Mouse (Mus musculus): ENCODE data around the gene Dpep1.
"Not testable (repeated sequence)": the region's sequence is repeated elsewhere in the genome, so short reads cannot be mapped to it uniquely, and the experiment has no call there.

Dpep1 gene

DNA sequence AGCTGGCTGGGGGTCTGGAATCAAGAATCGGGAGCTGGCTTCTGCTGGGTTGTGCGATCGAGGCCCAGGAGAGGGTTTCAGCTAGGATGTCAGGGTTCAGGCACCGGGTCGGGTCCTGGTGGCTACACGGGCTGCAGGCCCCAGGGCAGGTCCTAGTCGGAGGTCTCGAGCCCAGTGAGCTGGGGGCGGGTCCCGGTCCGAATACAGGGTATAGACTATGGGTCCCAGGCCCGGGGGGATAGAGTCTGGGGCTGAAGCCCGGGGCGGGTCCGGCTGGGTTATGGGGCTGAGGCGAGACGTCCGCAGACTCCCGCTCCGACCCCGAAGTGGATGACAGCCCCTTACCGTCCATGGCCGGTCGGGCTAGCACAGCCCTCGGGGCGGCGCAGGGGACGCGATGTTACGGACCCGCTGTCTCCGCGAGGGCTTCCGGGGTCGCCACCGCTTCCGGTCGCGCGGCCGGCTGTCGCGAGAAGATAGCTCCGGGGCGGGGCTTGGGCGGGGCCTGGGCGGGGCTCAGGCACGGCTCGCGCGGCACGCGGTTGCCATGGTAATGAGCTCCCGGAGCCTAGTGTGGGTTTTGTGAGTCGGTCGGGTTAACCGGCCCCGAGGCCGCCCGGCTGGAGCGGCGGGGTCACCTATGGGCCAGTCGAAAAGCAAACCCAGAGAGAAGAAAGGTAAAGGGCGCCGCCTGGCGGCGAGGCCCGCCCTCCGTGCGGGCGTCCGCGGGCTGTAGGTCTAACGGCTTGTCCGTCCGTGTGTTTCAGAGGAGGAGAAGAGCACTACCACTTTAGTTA, 26.5 kb downstream of the Dpep1 start, which contains the start of the genes Chmp1a and Spata33:
Gene Chmp1a (minus strand): TSS at position 443 of the 797 bp plus-strand sequence.
Gene Spata33 (plus strand): TSS at position 512 of the 797 bp plus-strand sequence.
- peak; percentile 98 for DNase-seq (ENCODE audit: low read depth, low spot score)

DNA sequence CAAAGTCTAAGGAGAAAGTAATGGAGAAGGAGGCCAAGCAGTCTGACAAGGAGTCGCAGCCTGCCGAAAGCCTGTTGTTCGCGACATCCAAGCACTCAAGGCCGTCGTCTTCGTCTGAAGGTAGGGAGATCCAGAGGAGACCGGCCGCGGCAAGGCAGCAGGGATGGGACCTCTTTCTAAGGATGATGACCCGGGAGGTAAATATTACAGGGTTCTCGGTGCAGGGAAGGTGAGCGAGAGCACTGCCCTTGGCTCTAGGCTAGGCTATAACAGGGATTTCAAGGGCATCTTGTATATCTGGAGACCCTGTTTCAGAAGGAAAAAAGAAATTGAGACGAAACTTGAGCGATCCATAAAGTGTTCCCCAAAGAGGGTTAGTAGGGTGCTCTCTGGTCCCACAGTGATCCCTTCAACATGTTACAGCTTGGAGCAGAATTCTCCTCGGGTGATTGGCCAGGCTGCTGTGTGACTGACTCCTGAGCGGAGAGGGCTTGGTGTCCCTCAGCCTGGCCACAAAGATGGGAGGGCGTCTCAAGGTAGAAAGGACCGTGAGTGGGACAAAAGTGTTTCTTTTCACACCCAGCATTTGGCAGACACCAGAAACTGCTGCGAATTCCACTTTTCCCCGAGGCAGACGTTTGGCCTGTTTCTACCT, 27.2 kb downstream of the Dpep1 start:
- DNase-seq (ENCODE audit: low read depth, low spot score), result no peak

DNA sequence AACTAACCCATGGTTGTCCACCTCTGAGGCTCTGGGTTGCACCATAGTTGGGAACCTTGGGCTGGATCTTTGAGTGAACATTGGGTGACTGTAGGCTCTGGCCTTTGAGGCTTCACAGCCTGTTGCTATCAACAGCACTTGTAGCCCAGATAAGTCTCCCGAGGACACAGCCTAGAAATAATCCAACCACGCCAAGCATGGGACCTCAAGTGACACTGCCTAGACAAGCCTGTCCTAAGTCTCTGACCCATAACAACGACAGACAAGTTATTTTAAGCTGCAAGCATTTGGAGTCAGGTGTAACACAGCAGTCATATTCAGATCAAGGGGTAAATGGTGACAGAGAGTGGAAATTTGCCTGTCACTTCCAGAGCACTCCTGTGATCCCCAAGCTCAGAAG, 29.4 kb downstream of the Dpep1 start:
- no peak for DNase-seq (ENCODE audit: low read depth, low spot score)

DNA sequence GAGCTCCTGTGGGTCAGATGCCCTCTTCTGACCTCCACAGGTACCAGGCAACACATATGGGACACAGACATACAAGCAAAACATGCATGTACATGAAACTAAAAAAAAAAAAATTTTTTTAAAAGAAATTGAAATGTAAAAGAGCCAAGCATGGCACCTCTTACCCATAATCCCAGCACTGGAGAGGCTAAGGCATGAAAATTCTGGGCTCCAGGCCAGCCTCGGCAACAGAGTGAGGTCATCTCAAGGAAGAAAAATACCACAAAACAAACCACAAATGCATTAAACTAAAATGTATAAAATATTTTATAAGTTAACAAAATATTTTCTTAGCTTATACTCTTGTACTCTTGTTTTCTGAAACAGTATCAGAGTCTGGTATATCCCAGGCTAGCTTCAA, 34.9 kb downstream of the Dpep1 start:
- no peak for DNase-seq (ENCODE audit: low read depth, low spot score)

DNA sequence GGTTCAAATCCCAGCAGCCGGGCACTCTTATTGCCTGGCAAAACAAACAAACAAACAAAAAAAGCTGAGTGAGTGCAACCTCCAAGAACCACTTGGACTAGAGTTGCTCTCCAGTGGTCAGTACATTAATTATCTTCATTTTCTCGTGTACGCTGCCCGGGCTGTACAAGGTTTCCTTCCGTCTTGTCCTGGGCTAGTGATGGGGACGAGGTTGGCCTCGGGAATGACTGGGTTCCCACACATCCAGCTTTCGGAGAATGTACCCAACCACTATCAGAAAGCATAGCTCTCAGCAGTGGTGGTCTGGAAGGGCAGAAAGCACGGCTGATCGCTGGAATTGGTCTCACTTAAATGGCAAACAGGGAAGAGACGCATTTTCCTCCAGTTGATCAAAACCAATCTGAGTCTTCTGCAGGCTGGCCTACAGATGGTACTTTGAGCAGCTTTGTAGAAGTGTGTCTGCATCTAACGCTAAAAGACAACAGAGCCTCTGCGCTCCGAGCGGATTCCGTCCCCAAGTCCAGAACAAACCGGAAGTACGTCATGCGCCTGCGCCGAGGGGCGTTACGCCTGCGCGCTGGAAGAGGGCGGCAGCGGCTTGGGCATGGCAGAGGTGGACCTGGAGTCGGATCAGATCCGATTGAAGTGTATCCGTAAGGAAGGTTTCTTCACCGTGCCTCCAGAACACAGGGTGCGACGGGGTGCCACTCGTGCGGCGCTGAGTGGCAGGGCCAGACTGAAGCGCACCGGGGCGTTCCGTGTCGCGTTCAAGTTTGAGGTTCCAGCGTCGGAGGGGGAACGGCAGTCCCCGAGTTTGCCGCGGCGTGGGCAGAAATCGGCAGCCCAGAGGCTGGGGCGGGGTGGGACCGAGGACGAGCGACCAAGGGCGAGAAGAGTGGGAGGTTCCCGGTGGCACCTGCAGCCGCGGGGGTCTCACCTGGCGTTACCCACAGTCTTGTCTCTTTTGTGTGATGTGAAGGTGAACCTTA, 38.5 kb downstream of the Dpep1 start, which contains the start of gene Cdk10:
Gene Cdk10 (plus strand): TSS at position 565 of the 989 bp plus-strand sequence.
- peak; percentile 81 for DNase-seq (ENCODE audit: low read depth, low spot score)

DNA sequence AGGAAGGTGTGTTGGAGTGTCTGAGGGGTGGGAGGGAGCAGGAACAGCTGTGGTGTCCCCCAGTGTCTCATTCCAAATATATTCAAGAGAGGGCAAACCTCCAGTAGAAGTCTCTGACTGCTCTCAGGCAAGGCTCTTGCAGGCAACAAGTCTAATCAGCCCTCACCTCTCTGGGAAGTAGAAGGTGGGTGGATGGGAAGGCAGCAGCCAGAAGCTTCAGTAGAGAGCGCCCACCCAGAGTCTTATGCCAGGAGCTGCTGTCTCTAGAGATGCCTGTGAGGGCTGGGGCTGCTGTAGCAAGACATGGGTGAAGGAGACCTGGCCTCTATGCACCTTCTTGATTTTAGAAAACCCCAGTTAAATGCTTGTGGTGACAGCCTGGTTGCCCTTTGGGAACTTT, 42.4 kb downstream of the Dpep1 start:
- no peak for DNase-seq (ENCODE audit: low read depth, low spot score)

DNA sequence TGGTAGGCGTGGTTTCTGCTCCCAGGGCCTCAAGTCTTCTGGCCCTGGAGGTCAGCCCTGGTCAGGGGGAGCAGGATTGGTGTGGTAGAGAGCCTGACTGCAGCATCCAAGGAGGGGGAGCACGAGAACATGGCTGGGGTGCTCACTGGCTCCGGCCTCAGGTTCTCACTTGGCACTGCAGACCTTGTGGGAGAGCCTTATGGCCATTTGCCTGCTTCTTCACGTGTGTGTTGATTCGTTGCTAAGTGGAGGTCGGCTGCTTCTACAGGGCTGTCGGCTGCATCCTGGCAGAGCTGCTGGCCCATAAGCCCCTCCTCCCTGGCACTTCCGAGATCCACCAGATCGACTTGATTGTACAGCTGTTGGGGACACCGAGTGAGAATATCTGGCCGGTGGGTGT, 44.3 kb downstream of the Dpep1 start:
- DNase-seq (ENCODE audit: low read depth, low spot score), result not testable (repeated sequence)

DNA sequence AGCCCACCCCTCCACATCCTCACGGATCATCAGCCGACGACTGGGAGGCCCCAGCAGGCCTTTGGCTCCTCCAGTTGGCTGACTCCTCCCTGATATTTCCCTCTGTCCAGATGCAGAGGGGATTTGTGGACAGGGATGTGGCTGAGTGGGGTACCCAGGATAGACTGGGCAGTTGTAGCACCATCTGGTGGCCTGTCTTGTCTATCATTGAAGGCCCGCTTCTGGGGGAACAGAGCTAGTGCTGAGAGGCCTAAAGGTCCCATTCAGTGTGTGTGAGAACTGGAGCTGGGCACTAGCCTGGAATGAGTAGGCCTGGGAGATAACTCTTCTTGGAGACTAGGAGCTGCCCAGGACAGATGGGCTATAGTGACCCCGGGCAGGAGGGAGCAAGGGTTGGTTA, 45.7 kb downstream of the Dpep1 start:
- DNase-seq (ENCODE audit: low read depth, low spot score), result no peak

DNA sequence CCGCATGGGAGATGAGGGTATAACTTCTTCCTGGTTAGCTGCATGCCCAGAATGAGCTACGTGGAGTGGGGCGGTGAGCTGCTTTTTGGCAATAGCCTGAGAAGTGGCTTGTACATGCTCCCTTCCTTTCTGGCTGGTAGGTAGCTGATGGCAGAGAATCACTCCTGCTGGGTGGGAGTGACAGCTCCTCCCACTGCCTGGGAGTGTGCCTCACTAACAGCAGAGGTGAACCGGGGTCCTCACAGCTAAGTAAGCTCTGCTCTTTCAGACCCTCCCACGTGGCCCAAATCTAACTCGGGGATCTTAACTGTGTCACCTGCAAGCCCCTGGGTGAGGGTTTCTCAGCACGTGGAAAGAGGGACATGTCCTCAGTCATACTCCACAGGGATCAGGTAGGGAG, 46.5 kb downstream of the Dpep1 start:
- DNase-seq (ENCODE audit: low read depth, low spot score), result no peak

DNA sequence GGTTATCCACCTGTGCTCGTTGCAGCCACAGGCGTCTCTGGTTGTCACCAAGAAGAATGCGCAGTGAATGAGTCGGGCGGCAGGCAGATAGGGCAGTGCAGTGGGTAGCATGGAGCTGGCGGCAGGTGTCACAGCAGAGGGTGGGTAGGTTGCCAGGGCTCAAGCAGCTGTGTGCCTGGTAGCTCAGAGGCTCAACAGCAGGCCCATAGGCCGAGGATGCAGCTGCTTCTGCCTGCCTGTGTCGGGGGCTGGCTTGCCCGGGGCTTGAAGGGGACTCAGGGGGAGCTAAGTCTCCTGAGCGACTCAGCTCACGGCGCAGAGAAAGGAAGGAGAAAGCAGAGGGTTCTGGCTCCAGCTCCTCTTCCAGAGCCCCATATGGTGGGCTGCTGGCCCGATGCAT, 47.3 kb downstream of the Dpep1 start:
- DNase-seq (ENCODE audit: low read depth, low spot score), result no peak

DNA sequence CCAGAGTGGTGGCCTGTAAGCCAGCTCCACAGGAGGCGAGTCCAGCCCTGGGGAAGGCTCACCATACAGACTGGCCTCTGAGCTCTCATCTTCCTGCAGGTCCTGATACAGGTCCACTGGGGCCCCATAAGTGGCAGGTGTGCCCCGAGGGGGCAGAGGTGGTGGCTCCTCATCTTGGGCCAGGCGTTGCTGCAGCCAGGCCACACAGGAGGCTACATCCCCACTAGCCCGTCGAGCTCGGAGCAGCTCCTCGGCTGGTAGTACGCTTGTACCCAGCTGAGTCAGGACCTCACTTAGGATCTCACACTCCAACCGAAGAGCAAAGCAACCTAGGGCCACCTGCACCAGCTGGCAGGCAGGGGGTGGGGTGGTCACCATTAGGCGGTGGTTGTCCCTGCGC, 47.7 kb downstream of the Dpep1 start:
- DNase-seq (ENCODE audit: low read depth, low spot score), result no peak

DNA sequence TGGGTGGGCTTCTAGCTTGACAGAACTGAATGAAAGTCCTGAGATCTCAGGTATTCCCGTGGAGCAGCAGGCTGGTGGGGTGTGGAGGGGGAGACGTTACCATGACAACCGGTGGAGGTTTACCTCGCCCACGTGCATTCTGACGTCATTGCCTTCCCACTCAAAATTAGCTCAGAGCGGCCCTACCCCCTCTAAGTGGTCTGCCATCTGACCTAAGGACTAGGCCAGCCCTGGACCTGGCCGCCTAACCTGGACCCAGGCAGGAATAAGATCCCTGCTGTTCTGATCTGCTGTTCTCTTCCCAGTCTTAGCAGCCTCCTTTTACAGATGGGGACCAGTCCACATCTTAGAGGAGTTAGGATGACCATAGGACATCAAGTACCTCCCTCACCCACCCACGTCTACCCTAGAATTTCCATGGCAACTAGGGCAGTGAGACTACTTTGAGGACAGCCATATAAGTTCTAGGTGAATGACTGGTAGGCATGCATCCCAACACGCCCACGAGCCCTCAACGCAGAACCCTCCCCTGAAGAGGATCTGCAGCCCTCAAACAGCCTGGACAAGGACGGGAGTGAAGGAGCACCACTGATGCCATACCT, 49.0 kb downstream of the Dpep1 start:
- no peak for DNase-seq (ENCODE audit: low read depth, low spot score)

DNA sequence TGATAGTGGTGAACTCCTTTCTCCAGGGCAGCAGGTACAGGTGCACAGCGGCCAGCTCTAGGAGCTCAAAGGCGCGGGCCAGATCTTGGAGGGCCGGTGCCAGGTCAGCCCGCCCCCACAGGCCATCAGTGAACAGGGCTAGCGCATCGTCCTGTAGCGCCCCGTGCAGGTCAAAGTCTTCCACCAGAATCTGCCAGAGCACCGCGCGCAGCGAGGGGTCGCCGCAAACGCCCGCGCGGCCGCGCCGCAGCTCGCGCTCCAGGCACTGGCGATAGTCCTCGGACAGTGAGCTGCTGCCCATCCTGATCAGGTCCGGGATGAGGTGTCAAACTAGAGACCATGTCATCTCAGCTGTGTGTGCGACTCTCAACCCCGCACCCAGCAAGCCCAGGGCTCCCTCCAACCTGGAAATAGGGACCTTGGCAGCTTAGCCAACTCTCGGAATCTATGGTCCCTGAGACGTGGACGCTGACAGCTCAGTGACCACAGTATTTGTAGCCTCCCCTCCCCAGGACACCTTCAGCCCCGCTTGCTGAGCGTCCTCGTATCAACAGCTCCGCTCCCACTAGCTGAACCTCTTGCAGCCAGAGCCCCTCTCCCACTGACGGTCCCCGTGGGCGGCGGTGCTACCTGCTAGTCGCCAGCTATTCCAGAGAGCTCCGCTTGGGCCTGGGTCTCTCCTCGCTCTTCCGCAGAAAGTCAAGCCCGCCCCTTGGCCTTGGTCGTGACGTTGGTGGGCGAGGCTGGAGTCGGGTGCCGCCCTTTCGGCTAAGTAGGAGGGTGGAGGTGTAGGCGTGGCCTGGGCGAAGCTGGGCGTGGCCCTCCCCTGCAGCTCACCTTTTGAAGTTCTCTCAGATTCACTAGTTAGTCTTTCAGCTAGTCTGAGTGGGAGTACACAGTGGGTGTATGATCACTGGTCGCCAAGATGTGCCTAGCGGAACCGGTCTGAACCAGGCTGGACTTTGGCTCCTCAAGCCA, 49.8 kb downstream of the Dpep1 start, which contains the start of gene Spata2l:
Gene Spata2l (minus strand): TSS at position 714 of the 978 bp plus-strand sequence.
- DNase-seq (ENCODE audit: low read depth, low spot score), result peak; percentile 97

DNA sequence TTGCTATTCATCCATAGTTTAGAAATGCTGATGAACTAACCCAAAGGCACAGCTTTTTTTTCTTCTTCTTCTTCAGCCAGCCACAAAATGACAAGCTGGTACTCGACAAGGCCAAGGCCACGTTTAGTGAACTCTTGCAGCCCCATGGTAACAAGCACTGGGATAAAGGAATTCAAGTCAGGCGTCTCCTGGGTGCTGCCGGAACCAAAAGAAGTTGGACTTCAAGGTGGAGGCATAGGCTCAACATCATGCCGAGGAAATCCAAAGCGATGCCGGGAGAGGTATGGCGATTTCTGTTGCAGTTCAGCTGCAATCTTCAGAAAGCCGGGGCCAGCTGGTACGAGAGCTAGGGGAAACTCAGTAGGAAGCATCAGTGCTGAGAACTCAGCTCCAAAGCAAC, 53.4 kb downstream of the Dpep1 start:
- DNase-seq (ENCODE audit: low read depth, low spot score), result no peak

DNA sequence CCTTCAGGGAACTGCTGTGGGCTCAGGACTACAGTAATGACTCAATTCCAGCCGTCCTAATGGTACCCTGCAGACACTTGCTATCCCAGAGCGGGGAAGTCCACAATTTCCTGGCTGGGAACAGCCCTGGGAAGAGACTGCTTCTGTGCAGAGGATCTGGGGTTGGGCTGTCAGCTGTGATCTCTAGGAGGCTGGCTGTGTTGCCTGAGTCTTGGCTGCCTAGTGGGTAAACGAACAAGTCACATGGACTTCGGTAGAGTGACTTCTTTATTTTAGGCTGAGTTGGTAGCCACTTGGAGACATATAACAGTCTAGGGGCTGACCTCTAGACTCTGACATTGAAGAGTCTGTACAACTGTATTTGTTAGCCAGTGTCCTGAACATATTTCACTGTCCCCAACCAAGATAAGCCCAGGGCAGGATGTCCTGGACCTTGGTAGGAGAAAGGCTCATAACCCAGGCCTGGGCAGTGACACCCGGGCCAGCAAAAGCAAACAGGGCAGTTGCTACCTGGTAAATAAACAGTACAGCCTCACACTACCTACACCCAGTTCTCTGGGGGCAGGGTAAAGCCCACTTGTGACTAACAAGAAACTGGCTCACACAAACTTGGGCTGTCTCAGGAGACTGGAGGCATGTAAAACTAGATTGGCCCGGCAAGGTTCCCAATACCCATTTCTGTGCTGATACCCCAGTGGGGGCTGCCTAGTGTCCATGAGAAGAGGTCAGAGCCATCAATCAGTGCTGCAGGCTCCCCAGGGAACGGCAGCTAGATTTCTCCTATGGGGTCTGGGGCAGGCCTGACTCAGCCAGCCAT, 56.3 kb downstream of the Dpep1 start:
- no peak for DNase-seq (ENCODE audit: low read depth, low spot score)

DNA sequence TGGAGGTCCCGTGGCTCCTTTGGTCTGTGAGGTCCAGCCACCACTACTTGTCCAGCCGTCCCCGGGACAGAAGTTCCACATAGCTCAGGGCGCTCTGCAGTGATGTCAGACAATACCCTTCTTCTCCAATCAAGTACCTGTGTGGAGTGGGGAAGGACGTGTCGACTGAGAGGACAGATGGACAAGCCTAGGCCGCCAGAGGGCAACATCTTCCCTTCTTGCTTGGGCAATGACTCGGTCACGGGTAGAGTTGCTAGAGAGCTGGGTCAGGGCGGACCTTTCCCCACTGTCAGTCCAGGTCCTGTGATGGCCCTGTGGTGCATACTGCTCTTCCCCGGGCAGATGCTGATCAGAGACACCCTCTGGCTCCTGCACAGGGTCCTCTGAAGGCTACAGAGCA, 57.0 kb downstream of the Dpep1 start:
- DNase-seq (ENCODE audit: low read depth, low spot score), result no peak

DNA sequence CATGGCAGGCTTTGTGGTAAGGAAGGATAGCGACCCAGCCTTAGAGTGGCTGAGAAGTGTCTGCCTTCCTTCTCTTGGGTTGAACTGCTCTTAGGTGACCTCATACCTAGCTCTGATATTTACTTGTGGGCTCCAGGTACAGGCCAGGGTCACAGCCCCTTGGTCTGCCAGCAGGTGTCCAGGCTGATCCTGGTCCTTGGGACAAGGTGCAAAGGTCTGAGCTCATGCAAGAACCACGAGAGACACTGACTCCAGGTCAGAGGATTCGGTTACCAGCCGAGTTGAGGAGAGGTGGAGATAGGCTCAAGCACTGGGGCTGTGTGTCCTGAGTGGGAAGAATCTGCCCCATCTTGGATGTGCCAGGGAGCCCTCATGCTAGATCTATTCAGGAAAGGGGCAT, 58.3 kb downstream of the Dpep1 start:
- DNase-seq (ENCODE audit: low read depth, low spot score), result no peak

DNA sequence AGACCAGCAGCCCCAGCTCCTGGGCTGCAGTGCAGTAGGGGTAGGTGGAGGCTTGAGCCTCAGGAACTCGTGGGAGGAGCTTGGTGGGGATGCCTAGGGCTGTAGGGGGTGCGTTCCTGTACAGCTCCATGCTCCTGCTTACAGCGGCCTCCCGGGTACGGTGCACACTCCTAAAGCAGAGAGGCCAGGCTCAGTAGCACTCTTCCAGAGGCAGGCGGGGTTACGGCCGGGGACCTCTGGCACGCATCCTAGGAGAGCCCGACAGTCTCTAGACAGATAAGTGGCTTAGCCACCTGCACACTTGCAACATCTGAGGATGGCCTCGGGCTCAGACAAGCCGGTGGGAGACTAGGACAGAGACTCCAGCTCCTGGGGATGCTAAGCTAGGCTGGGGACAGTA, 59.5 kb downstream of the Dpep1 start:
- DNase-seq (ENCODE audit: low read depth, low spot score), result no peak

DNA sequence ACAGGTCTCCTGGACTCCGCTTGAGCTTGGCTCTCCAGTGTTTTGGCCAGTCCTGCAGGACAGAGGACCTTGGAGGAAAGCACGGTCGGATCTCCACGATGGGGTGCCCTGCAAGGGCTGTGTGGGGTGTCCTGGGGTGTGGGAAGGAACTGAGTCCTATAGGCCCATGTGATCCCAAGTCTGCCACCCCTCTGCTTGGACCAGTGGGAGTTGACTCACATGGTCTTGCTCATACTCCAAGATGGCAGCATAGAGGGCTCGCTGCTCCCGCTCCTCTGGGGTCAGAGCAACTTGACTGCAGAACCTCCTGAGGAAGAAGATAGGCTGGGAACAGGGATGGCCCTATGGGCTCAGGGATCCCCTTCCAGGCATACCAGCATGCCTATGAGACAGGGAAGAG, 61.7 kb downstream of the Dpep1 start:
- no peak for DNase-seq (ENCODE audit: low read depth, low spot score)
